ENCODE assay signal across 1 mouse cellular context in genomic region chr14:33972679-33973078, GRCm38 (mm10).
TF ChIP-seq lines count a peak whose summit lies in the region.

No protein-coding gene starts in this region.

TF ChIP-seq in CH12.LX, 34 proteins besides CTCF, POLR2A, EP300 and RAD21:
- TF ChIP-seq UBTF (IDR thresholded peaks at IDR 0.05; ENCODE audit: low read depth, low read length) (no peak), MXI1 (IDR thresholded peaks at IDR 0.05; ENCODE audit: low read depth, low read length) (no peak), SMC3 (IDR thresholded peaks at IDR 0.05; ENCODE audit: low read depth, low read length) (peak; percentile 36), CHD2 (IDR thresholded peaks at IDR 0.05; ENCODE audit: low read length) (no peak)
